Mouse (Mus musculus) neural tube, embryonic 11.5 days (tissue): ENCODE results near the gene Dnase1l3. TPM values are rescaled to one million over a fixed set of nuclear protein-coding genes. Genes with fewer than 3 reads are reported as not detected.

ENCODE experiments used
- ATAC-seq: fragments of 200-750 bp; cut with Nextera tagmentation; 2 replicates; pipeline ENCODE4 v1.8.0; 2017; ENCODE audit warnings: moderate number of reproducible peaks, mild to moderate bottlenecking, moderate TSS enrichment, moderate library complexity; ENCODE audit not compliant: insufficient read depth, low FRiP score, low TSS enrichment
- DNase-seq: peaks from one replicate; pipeline ENCODE4 v3.0.0-alpha.2; 2015; ENCODE audit warnings: low spot score
- H3K27ac ChIP-seq: fragments of 300-500 bp; sonication (generic); 2 replicates; pipeline ENCODE4 v1.5.1; 2014; ENCODE audit warnings: low read depth, mild to moderate bottlenecking, low read length
- H3K27me3 ChIP-seq: fragments of 300-500 bp; sonication (generic); 2 replicates; pipeline ENCODE4 v1.6.1; 2014; ENCODE audit warnings: mild to moderate bottlenecking, low read length, mixed read lengths; ENCODE audit not compliant: control insufficient read depth, insufficient read depth
- H3K36me3 ChIP-seq: fragments of 300-500 bp; sonication (generic); 2 replicates; pipeline ENCODE4 v1.6.1; 2014; ENCODE audit warnings: mild to moderate bottlenecking, low read length, moderate library complexity, mixed read lengths; ENCODE audit not compliant: control insufficient read depth, insufficient read depth
- H3K4me1 ChIP-seq: fragments of 300-500 bp; sonication (generic); 2 replicates; pipeline ENCODE4 v1.6.1; 2014; ENCODE audit warnings: low read length, mixed read lengths; ENCODE audit not compliant: control insufficient read depth, insufficient read depth
- H3K4me2 ChIP-seq: fragments of 300-500 bp; sonication (generic); 2 replicates; pipeline ENCODE4 v1.6.1; 2014; ENCODE audit warnings: low read depth, mild to moderate bottlenecking, moderate library complexity
- H3K4me3 ChIP-seq: fragments of 300-500 bp; sonication (generic); 2 replicates; pipeline ENCODE4 v1.5.1; 2014; ENCODE audit warnings: low read depth, low read length
- H3K9ac ChIP-seq: fragments of 300-500 bp; sonication (generic); 2 replicates; pipeline ENCODE4 v1.6.1; 2014; ENCODE audit warnings: mild to moderate bottlenecking, low read length
- H3K9me3 ChIP-seq: fragments of 300-500 bp; sonication (generic); 2 replicates; pipeline ENCODE4 v1.6.1; 2016; ENCODE audit warnings: low read length; ENCODE audit not compliant: control insufficient read depth
- WGBS: fragments of 180-500 bp; shearing (Covaris S2); extraction: QIAGEN DNeasy Blood & Tissue Kit; methylation state at CpG from one replicate; pipeline ENCODE4 v1.1.7; 2014; 5-methylcytosine and 5-hydroxymethylcytosine counted together
- polyA plus RNA-seq: library from polyadenylated mRNA; unstranded; fragments of >200 nt; fragmentation: Nextera tagmentation; extraction: Ambion mirVana; gene quantifications from 2 replicates; pipeline ENCODE4 v1.2.1, GENCODE M21; 2014

Gene Dnase1l3
- polyA plus RNA-seq, 1 experiment from 2014 or later = not detected

GRCm38 (mm10) chr14:7978183-7978582, 16.2 kb downstream of the Dnase1l3 start:
- Histone ChIP-seq H3K9me3 (no peaks in the 10 kb centered on the region), H3K27ac (no peak overlapping the region), H3K4me2 (no peak overlapping the region), H3K4me3 (no peak overlapping the region), H3K4me1 (no peaks in the 10 kb centered on the region), H3K36me3 (no peaks in the 10 kb centered on the region), H3K27me3 (no peaks in the 10 kb centered on the region), H3K9ac (no peak overlapping the region)
- DNase-seq = no peak
- WGBS = 77% methylated on average over 1 of the region's 1 CpGs
- ATAC-seq = no peak

GRCm38 (mm10) chr14:7977471-7977870, 16.9 kb downstream of the Dnase1l3 start:
- 88% methylated on average over 1 of the region's 1 CpGs for WGBS
- no peaks in the 10 kb centered on the region for H3K36me3 ChIP-seq
- H3K9ac ChIP-seq = no peak overlapping the region
- H3K4me3 ChIP-seq = no peak overlapping the region
- H3K27ac ChIP-seq = no peak overlapping the region
- DNase-seq = no peak
- no peaks in the 10 kb centered on the region for H3K9me3 ChIP-seq
- no peak for ATAC-seq
- no peaks in the 10 kb centered on the region for H3K4me1 ChIP-seq
- H3K4me2 ChIP-seq = no peak overlapping the region
- H3K27me3 ChIP-seq = no peaks in the 10 kb centered on the region

GRCm38 (mm10) chr14:7975177-7975576, 19.2 kb downstream of the Dnase1l3 start:
- Histone ChIP-seq H3K9ac (no peak overlapping the region), H3K9me3 (no peaks in the 10 kb centered on the region), H3K27ac (no peak overlapping the region), H3K36me3 (no peaks in the 10 kb centered on the region), H3K4me1 (no peaks in the 10 kb centered on the region), H3K4me2 (no peak overlapping the region), H3K27me3 (no peaks in the 10 kb centered on the region), H3K4me3 (no peak overlapping the region)
- 85% methylated on average over 6 of the region's 6 CpGs for WGBS
- no peak for DNase-seq
- no peak for ATAC-seq

- WGBS = 77% methylated on average over 1 of the region's 1 CpGs
- H3K9ac ChIP-seq = no peak overlapping the region
- H3K4me1 ChIP-seq = no peaks in the 10 kb centered on the region
- H3K9me3 ChIP-seq = no peaks in the 10 kb centered on the region
- no peak for DNase-seq
- no peak overlapping the region for H3K27ac ChIP-seq
- ATAC-seq = no peak
- no peaks in the 10 kb centered on the region for H3K27me3 ChIP-seq
- no peaks in the 10 kb centered on the region for H3K36me3 ChIP-seq
- no peak overlapping the region for H3K4me3 ChIP-seq
- H3K4me2 ChIP-seq = no peak overlapping the region
These were observed 19.7 kb downstream of the Dnase1l3 start for GRCm38 (mm10) chr14:7974643-7975042.

- Histone ChIP-seq H3K36me3 (no peaks in the 10 kb centered on the region), H3K4me2 (no peak overlapping the region), H3K9ac (no peak overlapping the region), H3K27me3 (no peaks in the 10 kb centered on the region), H3K9me3 (no peaks in the 10 kb centered on the region), H3K4me3 (no peak overlapping the region), H3K27ac (no peak overlapping the region), H3K4me1 (no peaks in the 10 kb centered on the region)
- WGBS = 77% methylated on average over 10 of the region's 10 CpGs
- no peak for ATAC-seq
- DNase-seq = no peak
These were observed 22.4 kb downstream of the Dnase1l3 start for GRCm38 (mm10) chr14:7971889-7972493.

- no peaks in the 10 kb centered on the region for H3K36me3 ChIP-seq
These were observed 30.0 kb downstream of the Dnase1l3 start for GRCm38 (mm10) chr14:7964219-7964889.

GRCm38 (mm10) chr14:7963160-7963559, 31.2 kb downstream of the Dnase1l3 start:
- H3K27me3 ChIP-seq = no peaks in the 10 kb centered on the region
- H3K4me2 ChIP-seq = no peak overlapping the region
- no peak for DNase-seq
- H3K9me3 ChIP-seq = no peaks in the 10 kb centered on the region
- no peak for ATAC-seq
- H3K4me1 ChIP-seq = no peaks in the 10 kb centered on the region
- 74% methylated on average over 7 of the region's 7 CpGs for WGBS
- no peak overlapping the region for H3K27ac ChIP-seq
- H3K9ac ChIP-seq = no peak overlapping the region
- no peak overlapping the region for H3K4me3 ChIP-seq
- no peaks in the 10 kb centered on the region for H3K36me3 ChIP-seq

More at GRCm38 (mm10) chr14:7964219-7964889, 30.0 kb downstream of the Dnase1l3 start:
- WGBS = 53% methylated on average over 11 of the region's 11 CpGs
- Histone ChIP-seq H3K27me3 (no peaks in the 10 kb centered on the region), H3K9me3 (no peaks in the 10 kb centered on the region), H3K4me2 (no peak overlapping the region), H3K27ac (no peak overlapping the region), H3K4me1 (no peaks in the 10 kb centered on the region), H3K4me3 (no peak overlapping the region), H3K9ac (no peak overlapping the region)
- DNase-seq (peak; percentile 62), ATAC-seq (0 out of 2 replicates have a peak, but pooled peaks have one; percentile 20)

- Histone ChIP-seq H3K9ac (no peak overlapping the region), H3K4me2 (no peak overlapping the region), H3K4me1 (no peaks in the 10 kb centered on the region), H3K27me3 (no peaks in the 10 kb centered on the region), H3K36me3 (no peaks in the 10 kb centered on the region), H3K4me3 (no peak overlapping the region), H3K9me3 (no peaks in the 10 kb centered on the region), H3K27ac (no peak overlapping the region)
- 86% methylated on average over 2 of the region's 2 CpGs for whole genome bisulfite sequencing
- DNase-seq (no peak), ATAC-seq (no peak)
These were observed 31.7 kb downstream of the Dnase1l3 start for GRCm38 (mm10) chr14:7962626-7963025.

GRCm38 (mm10) chr14:7961714-7962113, 32.7 kb downstream of the Dnase1l3 start:
- Histone ChIP-seq H3K4me1 (no peaks in the 10 kb centered on the region; the same call in 1 of the 2 replicates), H3K36me3 (no peaks in the 10 kb centered on the region), H3K4me2 (no peak overlapping the region), H3K4me3 (no peak overlapping the region), H3K27me3 (no peaks in the 10 kb centered on the region), H3K9me3 (no peaks in the 10 kb centered on the region), H3K27ac (no peak overlapping the region), H3K9ac (no peak overlapping the region)
- 88% methylated on average over 5 of the region's 5 CpGs for WGBS
- ATAC-seq = no peak
- no peak for DNase-seq
